Mouse (Mus musculus) spleen, adult 12 weeks (tissue): ENCODE results near the gene Cers1.

Experiments used
- DNase-seq: peaks from one replicate; pipeline ENCODE4 v3.0.0; 2022; ENCODE audit warnings: low spot score

The Cers1 gene

DNA sequence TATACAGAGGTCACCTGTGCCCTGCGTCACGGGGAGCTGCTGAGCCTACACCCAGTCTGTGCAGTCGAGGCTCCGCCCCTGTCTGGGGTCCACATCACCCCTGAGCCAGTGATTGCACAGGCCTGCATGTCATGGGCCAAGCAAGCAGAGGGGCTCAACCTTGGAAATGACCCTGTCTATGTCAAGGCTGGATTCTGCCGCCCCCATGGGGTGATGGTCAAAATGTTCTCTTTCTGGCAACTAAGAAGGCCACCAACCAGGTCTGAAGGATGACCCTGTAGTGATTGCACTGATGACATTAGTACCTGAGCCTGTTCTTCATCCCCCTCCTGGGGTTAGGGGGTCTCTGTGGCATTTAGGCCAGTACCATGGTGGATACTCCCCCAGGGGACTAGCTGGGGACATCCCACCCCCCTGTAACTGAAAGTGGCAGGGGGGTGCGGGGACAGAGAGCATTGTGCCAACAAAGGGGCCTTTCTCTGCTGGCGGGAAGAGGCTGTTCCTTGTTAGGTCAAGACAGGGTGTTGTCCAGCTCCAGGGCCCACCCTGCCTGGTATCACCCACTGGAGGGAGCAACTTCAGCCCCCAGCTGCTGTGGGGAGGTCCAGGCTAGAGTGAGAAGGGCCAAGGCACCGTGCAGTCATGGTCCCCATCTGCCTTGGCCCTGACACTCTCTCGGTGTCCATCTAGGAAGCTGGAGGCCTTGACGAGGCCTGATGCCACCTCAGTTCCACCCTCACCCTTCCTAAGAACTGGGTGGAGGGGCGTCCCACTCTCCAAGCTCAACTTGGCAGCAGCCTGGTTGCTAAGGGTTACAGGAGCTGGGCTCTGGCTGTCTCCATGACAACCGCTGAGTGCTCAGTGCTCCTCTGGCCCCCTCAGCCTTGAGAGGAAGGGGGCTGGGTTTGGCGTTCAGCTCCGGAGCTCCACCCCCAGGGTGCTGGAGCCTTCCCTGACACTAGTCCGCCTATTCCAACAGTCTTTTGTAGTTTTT is 1.2 kb downstream of the Cers1 start:
- DNase-seq = no peak

DNA sequence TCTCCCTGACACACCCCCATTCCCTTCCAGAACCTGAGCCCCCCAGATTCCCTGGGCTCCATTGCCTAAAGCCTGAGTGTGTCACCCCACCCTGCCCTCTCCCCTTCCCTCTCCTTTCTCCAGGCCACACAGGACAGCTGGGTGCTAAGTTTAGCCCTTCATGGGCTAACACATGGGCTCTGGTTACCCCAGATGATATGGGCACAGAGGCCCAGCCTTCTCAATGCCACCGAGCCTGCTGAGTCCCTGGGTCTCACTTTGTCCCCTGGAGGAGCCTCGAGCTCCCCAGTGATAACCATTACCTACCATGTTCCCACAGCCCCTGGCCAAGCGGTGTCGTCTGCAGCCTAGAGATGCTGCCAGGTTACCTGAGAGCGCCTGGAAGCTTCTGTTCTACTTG is 2.3 kb downstream of the Cers1 start:
- DNase-seq = no peak

- DNase-seq = no peak
These were observed 8.1 kb downstream of the Cers1 start for GRCm38 (mm10) chr8:70323716-70324115.

- no peak for DNase-seq
These were observed 11.9 kb downstream of the Cers1 start for GRCm38 (mm10) chr8:70327512-70327911.

DNA sequence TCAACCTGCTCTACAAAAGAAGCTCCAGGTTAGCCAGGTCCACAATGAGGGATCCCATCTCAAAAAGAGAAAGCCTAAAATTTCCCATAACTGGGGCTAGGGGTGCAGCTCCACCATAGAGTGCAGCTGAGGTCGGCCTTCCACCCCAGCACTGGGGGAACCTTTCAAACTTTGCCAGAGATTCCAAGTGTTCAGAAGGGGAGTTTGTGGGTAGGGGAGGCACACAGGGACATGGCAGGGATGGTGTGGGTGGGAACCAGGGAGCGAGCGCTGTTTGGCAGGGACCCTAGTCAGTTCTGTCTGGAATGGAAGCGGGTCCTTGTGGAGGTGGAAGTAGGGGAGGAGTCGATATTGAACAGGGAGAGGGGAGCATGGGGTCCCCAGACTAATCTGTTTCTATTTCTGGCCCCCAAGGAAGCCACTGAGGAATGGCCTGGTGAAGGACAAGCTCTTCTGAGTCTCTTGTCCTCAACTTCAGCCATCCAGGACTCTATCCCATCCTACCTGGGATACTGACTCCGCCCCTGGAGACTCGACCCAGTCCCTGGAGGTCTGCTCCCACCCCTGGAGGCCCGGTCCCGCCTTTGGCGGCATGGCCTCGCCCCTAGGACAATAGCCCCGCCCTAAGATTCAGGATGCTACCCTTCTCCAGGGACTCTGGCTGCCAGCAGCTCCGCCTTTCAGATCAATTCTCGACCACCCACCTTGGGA is 13.7 kb downstream of the Cers1 start, which contains the start of gene Gdf1:
Gdf1 (plus strand) TSS at position 694 of the 711 bp plus-strand sequence.
- DNase-seq = no peak

DNA sequence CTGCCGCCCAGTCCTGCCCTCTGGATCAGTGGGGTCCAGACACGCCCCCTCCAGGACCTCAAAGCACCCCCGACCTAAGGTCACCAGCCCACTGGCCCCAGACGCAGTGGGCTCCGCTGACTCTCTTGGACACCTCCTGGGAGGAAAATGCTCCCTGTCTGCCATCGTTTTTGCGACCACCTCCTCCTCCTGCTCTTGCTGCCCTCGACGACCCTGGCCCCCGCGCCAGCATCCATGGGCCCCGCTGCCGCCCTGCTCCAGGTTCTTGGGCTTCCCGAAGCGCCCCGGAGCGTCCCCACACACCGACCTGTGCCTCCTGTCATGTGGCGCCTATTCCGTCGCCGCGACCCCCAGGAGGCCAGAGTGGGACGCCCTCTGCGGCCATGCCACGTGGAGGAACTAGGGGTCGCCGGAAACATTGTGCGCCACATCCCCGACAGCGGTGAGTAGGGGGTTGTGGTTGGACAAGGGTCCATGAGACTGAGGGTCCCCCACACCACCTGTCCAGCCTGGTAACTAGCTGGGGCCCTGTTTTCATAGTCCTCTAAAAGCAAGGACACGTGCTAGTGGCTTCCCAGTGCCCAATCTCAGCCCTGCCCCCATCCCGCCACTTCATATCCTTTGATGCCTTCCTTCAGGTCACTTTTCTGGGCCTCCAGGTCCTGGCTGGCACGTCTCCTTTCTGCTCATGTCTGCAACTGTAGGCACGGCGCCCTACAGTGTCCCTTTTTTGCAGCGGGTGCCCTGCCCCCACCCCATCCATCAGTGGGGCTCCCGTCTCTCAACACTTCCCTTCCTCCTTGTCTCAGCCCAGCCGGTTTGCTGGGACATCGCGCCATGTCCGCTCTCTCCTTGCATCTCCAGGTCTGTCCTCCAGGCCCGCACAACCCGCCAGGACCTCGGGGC is 14.5 kb downstream of the Cers1 start:
- no peak for DNase-seq

DNA sequence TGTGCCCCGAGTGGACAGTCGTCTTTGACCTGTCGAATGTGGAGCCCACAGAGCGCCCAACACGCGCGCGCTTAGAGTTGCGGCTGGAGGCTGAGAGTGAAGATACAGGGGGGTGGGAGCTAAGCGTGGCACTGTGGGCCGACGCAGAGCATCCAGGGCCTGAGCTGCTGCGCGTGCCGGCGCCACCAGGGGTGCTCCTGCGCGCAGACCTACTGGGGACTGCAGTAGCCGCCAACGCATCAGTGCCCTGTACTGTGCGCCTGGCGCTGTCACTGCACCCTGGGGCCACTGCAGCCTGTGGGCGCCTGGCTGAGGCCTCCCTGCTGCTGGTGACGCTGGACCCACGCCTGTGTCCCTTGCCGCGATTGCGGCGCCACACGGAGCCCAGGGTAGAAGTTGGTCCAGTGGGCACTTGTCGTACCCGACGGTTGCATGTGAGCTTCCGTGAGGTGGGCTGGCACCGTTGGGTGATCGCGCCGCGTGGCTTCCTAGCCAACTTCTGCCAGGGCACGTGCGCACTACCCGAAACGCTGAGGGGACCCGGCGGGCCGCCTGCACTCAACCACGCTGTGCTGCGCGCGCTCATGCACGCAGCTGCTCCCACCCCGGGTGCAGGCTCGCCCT is 15.3 kb downstream of the Cers1 start:
- DNase-seq = no peak

DNA sequence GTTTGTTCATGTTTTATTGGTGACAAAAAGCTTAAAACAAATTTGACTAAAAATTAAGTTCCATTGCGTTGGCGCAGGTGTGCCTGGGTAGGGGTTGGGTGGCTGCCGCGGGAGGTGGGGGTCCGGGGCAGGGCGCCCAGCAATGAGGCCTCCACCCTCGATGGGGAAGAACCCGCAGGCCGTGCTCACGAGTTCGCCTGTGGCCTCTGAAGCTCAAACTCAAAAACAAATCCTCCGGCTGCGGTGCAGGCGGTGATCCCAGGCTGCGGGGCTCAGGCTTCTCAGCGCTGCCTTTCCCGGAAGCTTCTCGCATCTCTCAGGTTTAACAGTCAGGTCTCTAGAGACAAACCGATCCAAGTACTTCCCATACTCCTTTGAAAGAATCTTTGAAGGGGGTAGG is 16.0 kb downstream of the Cers1 start:
- DNase-seq = no peak

GRCm38 (mm10) chr8:70332070-70332877 is 16.7 kb downstream of the Cers1 start:
- DNase-seq = no peak

- DNase-seq = no peak
These were observed 17.3 kb downstream of the Cers1 start for GRCm38 (mm10) chr8:70332878-70333202.

DNA sequence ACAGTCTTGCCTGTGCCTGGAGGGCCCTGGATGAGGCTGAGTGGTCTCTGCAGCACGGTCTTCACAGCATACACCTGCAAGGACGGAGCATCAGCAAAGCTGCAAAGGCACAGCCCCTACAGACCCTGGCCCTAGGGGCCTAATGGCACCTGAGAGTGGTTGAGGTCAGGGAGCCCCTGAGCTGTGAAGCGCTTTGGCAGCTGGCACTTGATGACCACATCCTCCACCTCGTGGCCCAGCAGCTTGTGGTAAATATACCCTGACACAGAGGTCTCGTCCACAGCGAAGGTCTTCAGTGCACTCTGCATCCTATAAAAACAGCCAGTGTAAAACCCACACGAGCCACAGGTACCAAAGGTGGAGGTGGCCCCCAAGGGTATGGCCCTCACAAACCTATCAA is 23.4 kb downstream of the Cers1 start:
- no peak for DNase-seq

GRCm38 (mm10) chr8:70340659-70341058 is 25.1 kb downstream of the Cers1 start:
- no peak for DNase-seq

GRCm38 (mm10) chr8:70342007-70342406 is 26.4 kb downstream of the Cers1 start:
- DNase-seq = no peak

DNA sequence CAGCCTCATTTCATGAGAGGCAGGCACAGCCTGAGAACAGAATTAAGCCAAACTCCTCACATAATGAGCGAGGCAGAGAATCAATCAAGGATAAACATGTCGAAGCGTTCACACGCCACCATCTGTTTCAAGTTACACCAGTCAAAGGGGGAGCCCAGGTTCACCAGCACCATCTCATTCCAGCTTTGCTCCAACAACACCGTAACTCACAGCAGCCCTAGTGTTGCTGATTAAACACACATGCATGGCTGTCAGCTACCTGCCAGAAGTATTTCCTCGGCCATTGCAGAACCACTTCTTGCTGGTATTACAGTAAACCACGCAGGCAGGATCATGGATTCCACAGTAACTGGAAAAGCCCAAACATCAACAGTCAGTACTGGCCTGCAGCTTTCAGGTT is 27.5 kb downstream of the Cers1 start:
- DNase-seq = no peak

GRCm38 (mm10) chr8:70343696-70344095 is 28.1 kb downstream of the Cers1 start:
- no peak for DNase-seq

GRCm38 (mm10) chr8:70344279-70344678 is 28.7 kb downstream of the Cers1 start:
- no peak for DNase-seq

- DNase-seq = no peak
These were observed 31.9 kb downstream of the Cers1 start for GRCm38 (mm10) chr8:70347443-70347842.

DNA sequence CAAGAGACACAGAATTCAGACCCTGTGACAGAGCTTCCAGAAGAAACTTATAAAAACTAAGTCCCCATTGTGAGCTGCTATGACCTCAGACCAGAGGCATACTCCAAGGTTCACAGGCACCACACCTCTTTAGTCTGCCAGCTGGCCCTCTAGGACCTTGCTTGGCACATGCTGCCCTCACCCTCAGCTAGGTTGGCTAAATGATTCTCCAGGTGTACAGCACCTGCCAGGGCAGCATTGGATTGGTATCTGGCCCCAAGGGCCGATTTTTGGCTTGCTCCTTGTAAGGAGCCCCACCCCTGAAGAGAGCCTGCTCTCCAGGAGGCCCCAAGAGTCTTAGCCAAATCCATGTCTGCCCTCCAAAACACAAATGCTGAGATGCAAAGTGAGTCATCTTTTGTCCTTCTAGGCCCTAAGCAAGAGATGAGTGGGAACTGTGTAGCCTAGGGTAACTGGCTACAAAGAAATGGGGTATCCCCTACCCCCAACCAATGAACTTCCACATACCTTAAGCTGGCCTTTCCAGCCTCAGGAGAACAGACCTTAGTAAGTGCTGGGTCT is 32.4 kb downstream of the Cers1 start:
- no peak for DNase-seq

GRCm38 (mm10) chr8:70351035-70351999 is 35.7 kb downstream of the Cers1 start:
- no peak for DNase-seq
